In the genomic region with DNA sequence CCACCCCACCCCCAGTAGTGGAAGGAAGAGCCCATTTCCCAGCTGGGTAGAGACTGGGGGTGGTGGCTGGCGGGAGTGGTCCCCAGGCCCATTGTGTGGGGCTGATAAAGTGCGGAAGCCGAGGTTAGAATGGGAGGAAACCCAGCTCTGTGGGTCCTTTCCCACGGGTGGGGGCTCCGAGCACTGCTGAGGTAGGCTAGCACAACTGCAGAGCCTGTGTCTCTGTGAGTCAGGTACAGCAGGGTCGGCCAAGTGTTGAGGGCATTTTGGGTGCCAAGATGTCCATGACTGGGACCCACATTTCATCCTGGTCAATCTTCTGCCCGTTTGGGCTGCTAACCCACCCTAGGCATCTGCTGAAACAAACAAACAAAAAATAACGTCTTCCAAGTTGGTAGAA, we compare ENCODE assay signal across 8 mouse cellular contexts.
DNase-seq lines count a peak whose midpoint lies in the region; ATAC-seq and TF ChIP-seq lines count a peak whose summit lies in the region.

No protein-coding gene starts in this region.

- peaks cover 17% of the 10 kb centered on the region; the same call in 1 of the 2 replicates for H3K27me3 ChIP-seq in heart, embryonic 14.5 days (ENCODE audit: control insufficient read depth, insufficient read depth, low read length)
- no peaks in the 10 kb centered on the region for H3K27me3 ChIP-seq in lung, embryonic 14.5 days (ENCODE audit: insufficient read depth, low read length)

- no peak overlapping the region for H3K4me3 ChIP-seq in brown adipose tissue, adult 24 weeks (ENCODE audit: insufficient read depth, low read depth, low read length)
- no peak overlapping the region for H3K4me3 ChIP-seq in heart, embryonic 14.5 days (ENCODE audit: control insufficient read depth in 1 of 2, insufficient read depth in 1 of 2, low read depth in 1 of 2, low read length in 2 of 2)
- H3K4me3 ChIP-seq in lung, embryonic 14.5 days (ENCODE audit: low read depth, low read length) = no peak overlapping the region
- H3K4me3 ChIP-seq in left cerebral cortex, adult 2 months = no peak overlapping the region

- ATAC-seq in heart, embryonic 14.5 days (ENCODE audit: insufficient number of reproducible peaks, insufficient read depth, low FRiP score, low read depth) = peak; percentile 12; the same call in 1 of the 2 replicates
- ATAC-seq in lung, embryonic 14.5 days (ENCODE audit: insufficient read depth) = no peak
- no peak for ATAC-seq in megakaryocyte, adult 5-6 weeks (ENCODE audit: poor library complexity, severe bottlenecking)

- intact Hi-C loops in left cerebral cortex, adult 2 months (cut with DNase I) = loop anchor here (5.0 kb wide), 1 partner anchor 83 kb away; no protein-coding TSS in a partner anchor

- peaks cover 39% of the 10 kb centered on the region for H3K36me3 ChIP-seq in heart, embryonic 14.5 days (ENCODE audit: control insufficient read depth, insufficient read depth, low read length)
- H3K36me3 ChIP-seq in lung, embryonic 14.5 days (ENCODE audit: insufficient read depth) = peaks cover 43% of the 10 kb centered on the region

- H3K4me1 ChIP-seq in brown adipose tissue, adult 24 weeks (ENCODE audit: control insufficient read depth, insufficient read depth, insufficient read length, low read length) = peaks cover 33% of the 10 kb centered on the region
- H3K4me1 ChIP-seq in heart, embryonic 14.5 days (ENCODE audit: control insufficient read depth in 2 of 2, insufficient read depth in 2 of 2, low read length in 2 of 2) = peaks cover 27 to 62% of the 10 kb centered on the region in 2 experiments
- peaks cover 6% of the 10 kb centered on the region; the same call in 1 of the 2 replicates for H3K4me1 ChIP-seq in lung, embryonic 14.5 days (ENCODE audit: insufficient read depth)

- H3K27ac ChIP-seq in brown adipose tissue, adult 24 weeks (replicated peaks; ENCODE audit: low read depth, low read length) = peak overlapping the region; percentile 95
- peak overlapping the region; percentile 12 to 69 for H3K27ac ChIP-seq in heart, embryonic 14.5 days (replicated peaks in 1 of 2; ENCODE audit: control insufficient read depth in 1 of 2, insufficient read depth in 1 of 2, low read depth in 2 of 2, low read length in 2 of 2)
- 0 out of 2 replicates have a peak overlapping the region, but pooled peaks have one; percentile 33 for H3K27ac ChIP-seq in lung, embryonic 14.5 days (ENCODE audit: low read depth)
- no peak overlapping the region for H3K27ac ChIP-seq in left cerebral cortex, adult 2 months

- DNase-seq in kidney, adult 11 months = peak; percentile 47
- DNase-seq in kidney, adult 18-20 months = no peak
- peak; percentile 49 for DNase-seq in lung, embryonic 14.5 days
- no peak for DNase-seq in left cerebral cortex, adult 2 months (ENCODE audit: extremely low spot score in 1 of 2, low spot score in 2 of 2)
- DNase-seq in testis, postnatal 10 days (ENCODE audit: low spot score) = no peak

- no peaks in the 10 kb centered on the region for H3K9me3 ChIP-seq in heart, embryonic 14.5 days (ENCODE audit: control insufficient read depth, low read length)
- H3K9me3 ChIP-seq in lung, embryonic 14.5 days (ENCODE audit: low read depth, low read length) = no peaks in the 10 kb centered on the region

- no peak overlapping the region for H3K9ac ChIP-seq in heart, embryonic 14.5 days (ENCODE audit: low read length)
- H3K9ac ChIP-seq in lung, embryonic 14.5 days = no peak overlapping the region

- TF ChIP-seq CTCF in lung, embryonic 14.5 days (IDR thresholded peaks at IDR 0.05; ENCODE audit: low read depth) = no peak
- TF ChIP-seq CTCF in left cerebral cortex, adult 2 months (IDR thresholded peaks at IDR 0.05) = no peak

- 51% methylated on average over 8 of the region's 8 CpGs for WGBS in heart, embryonic 14.5 days
- 52% methylated on average over 8 of the region's 8 CpGs for WGBS in lung, embryonic 14.5 days

- no peak overlapping the region for H3K4me2 ChIP-seq in heart, embryonic 14.5 days (ENCODE audit: low read length)
- H3K4me2 ChIP-seq in lung, embryonic 14.5 days = no peak overlapping the region

Comparison
In these comparisons a context has a peak if more than half of its experiments do, and no peak if none do; other contexts are left out.
1. DNase-seq: peak in kidney, adult 11 months (single experiment) and lung, embryonic 14.5 days (single experiment); none in kidney, adult 18-20 months (single experiment), left cerebral cortex, adult 2 months (0 of 2) and testis, postnatal 10 days (single experiment).